Mouse (Mus musculus) E14TG2a.4 (cell line): ENCODE data around the gene Tpbgl.

Experiments
- CTCF ChIP-seq: conservative IDR thresholded peaks from 2 replicates; pipeline ENCODE4 v1.5.1; 2014; ENCODE audit warnings: low read length
- NANOG ChIP-seq: IDR thresholded peaks from 2 replicates; pipeline ENCODE4 v1.6.1; 2014; ENCODE audit warnings: borderline replicate concordance, low read length, mixed read lengths
- POU5F1 ChIP-seq: IDR thresholded peaks from 2 replicates; pipeline ENCODE4 v1.6.1; 2014; ENCODE audit warnings: low read length, borderline replicate concordance

DNA sequence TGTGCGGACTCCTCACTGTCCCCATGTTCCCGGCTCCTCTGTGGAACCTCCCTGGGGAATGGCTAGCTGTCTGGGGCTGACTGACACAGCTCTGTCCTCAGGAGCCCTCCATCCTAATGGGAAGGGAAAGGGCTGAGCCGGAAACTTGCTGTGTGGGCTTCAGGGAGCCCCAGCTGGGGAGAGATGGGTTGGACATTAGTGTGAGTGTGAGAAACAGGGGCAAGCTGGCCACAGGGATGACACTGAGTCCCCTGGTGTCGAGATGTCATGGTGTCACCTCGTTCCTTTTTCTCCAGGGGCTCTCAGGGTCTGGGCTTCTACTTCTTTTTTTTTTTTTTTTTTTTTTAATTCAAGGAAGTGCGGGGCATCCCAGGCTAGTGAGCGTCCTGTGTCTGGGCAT is 44.6 kb downstream of the Tpbgl start:
- TF ChIP-seq CTCF, result no peak
- no peak for TF ChIP-seq POU5F1
- no peak for TF ChIP-seq NANOG
